Mouse (Mus musculus): ENCODE results near the gene Mief1.

Mief1 gene

GRCm38 (mm10) chr15:80258240-80259170 lies 24.7 kb downstream of the Mief1 start:
- in situ Hi-C loops (cut with MboI; ENCODE audit: low pct_unique_long_range_greater_than_20kb in 1 of 2, low sequenced_read_pairs in 2 of 2, unreplicated experiment in 1 of 2), result no loop called here

GRCm38 (mm10) chr15:80259406-80260045 lies 25.7 kb downstream of the Mief1 start:
- in situ Hi-C loops (cut with MboI; ENCODE audit: low pct_unique_long_range_greater_than_20kb in 1 of 2, low sequenced_read_pairs in 2 of 2, unreplicated experiment in 1 of 2), result no loop called here

- in situ Hi-C loops (cut with MboI; ENCODE audit: low pct_unique_long_range_greater_than_20kb in 1 of 2, low sequenced_read_pairs in 2 of 2, unreplicated experiment in 1 of 2), result no loop called here
These were observed 26.9 kb downstream of the Mief1 start for GRCm38 (mm10) chr15:80260677-80261076.

- in situ Hi-C loops (cut with MboI; ENCODE audit: low pct_unique_long_range_greater_than_20kb in 1 of 2, low sequenced_read_pairs in 2 of 2, unreplicated experiment in 1 of 2), result no loop called here
These were observed 27.3 kb downstream of the Mief1 start for GRCm38 (mm10) chr15:80261100-80261499.

- in situ Hi-C loops (cut with MboI; ENCODE audit: low pct_unique_long_range_greater_than_20kb in 1 of 2, low sequenced_read_pairs in 2 of 2, unreplicated experiment in 1 of 2), result no loop called here
These were observed 30.1 kb downstream of the Mief1 start, which contains the start of gene Rps19bp1 for GRCm38 (mm10) chr15:80263610-80264575. Gene Rps19bp1 (minus strand): TSS chr15:80264315.

GRCm38 (mm10) chr15:80266281-80266680 lies 32.5 kb downstream of the Mief1 start:
- in situ Hi-C loops (cut with MboI; ENCODE audit: low pct_unique_long_range_greater_than_20kb in 1 of 2, low sequenced_read_pairs in 2 of 2, unreplicated experiment in 1 of 2), result no loop called here

GRCm38 (mm10) chr15:80271858-80272396 lies 38.1 kb downstream of the Mief1 start:
- in situ Hi-C loops (cut with MboI; ENCODE audit: low pct_unique_long_range_greater_than_20kb in 1 of 2, low sequenced_read_pairs in 2 of 2, unreplicated experiment in 1 of 2), result no loop called here

- in situ Hi-C loops (cut with MboI; ENCODE audit: low pct_unique_long_range_greater_than_20kb in 1 of 2, low sequenced_read_pairs in 2 of 2, unreplicated experiment in 1 of 2), result no loop called here
These were observed 43.3 kb downstream of the Mief1 start for GRCm38 (mm10) chr15:80277107-80277506.

- in situ Hi-C loops (cut with MboI; ENCODE audit: low pct_unique_long_range_greater_than_20kb in 1 of 2, low sequenced_read_pairs in 2 of 2, unreplicated experiment in 1 of 2), result no loop called here
These were observed 43.8 kb downstream of the Mief1 start for GRCm38 (mm10) chr15:80277625-80278024.

GRCm38 (mm10) chr15:80278121-80278759 lies 44.4 kb downstream of the Mief1 start:
- in situ Hi-C loops (cut with MboI; ENCODE audit: low pct_unique_long_range_greater_than_20kb in 1 of 2, low sequenced_read_pairs in 2 of 2, unreplicated experiment in 1 of 2), result no loop called here

GRCm38 (mm10) chr15:80279053-80279452 lies 45.2 kb downstream of the Mief1 start:
- in situ Hi-C loops (cut with MboI; ENCODE audit: low pct_unique_long_range_greater_than_20kb in 1 of 2, low sequenced_read_pairs in 2 of 2, unreplicated experiment in 1 of 2), result no loop called here

GRCm38 (mm10) chr15:80280646-80281045 lies 46.8 kb downstream of the Mief1 start:
- in situ Hi-C loops (cut with MboI; ENCODE audit: low pct_unique_long_range_greater_than_20kb in 1 of 2, low sequenced_read_pairs in 2 of 2, unreplicated experiment in 1 of 2), result no loop called here

GRCm38 (mm10) chr15:80286851-80287415 lies 53.1 kb downstream of the Mief1 start, which contains the start of gene Cacna1i:
Gene Cacna1i (plus strand): TSS chr15:80287238.
- in situ Hi-C loops (cut with MboI; ENCODE audit: low pct_unique_long_range_greater_than_20kb in 1 of 2, low sequenced_read_pairs in 2 of 2, unreplicated experiment in 1 of 2), result no loop called here

GRCm38 (mm10) chr15:80288036-80288435 lies 54.2 kb downstream of the Mief1 start:
- in situ Hi-C loops (cut with MboI; ENCODE audit: low pct_unique_long_range_greater_than_20kb in 1 of 2, low sequenced_read_pairs in 2 of 2, unreplicated experiment in 1 of 2), result no loop called here

- in situ Hi-C loops (cut with MboI; ENCODE audit: low pct_unique_long_range_greater_than_20kb in 1 of 2, low sequenced_read_pairs in 2 of 2, unreplicated experiment in 1 of 2), result no loop called here
These were observed 55.6 kb downstream of the Mief1 start for GRCm38 (mm10) chr15:80289436-80289835.

- in situ Hi-C loops (cut with MboI; ENCODE audit: low pct_unique_long_range_greater_than_20kb in 1 of 2, low sequenced_read_pairs in 2 of 2, unreplicated experiment in 1 of 2), result loop anchor here in 1 of 2 experiments (10.0 kb wide), 1 partner anchor 398 kb away; no protein-coding TSS in a partner anchor
These were observed 63.3 kb downstream of the Mief1 start for GRCm38 (mm10) chr15:80297146-80297545.

Data from mouse embryonic stem cell (cell line).